Mouse (Mus musculus) stomach, postnatal 0 days (tissue): ENCODE measurements around the gene Tmem220.

Experiments
- CTCF ChIP-seq: IDR thresholded peaks from 2 replicates; pipeline ENCODE4 v1.5.1; 2016; ENCODE audit warnings: antibody characterized with exemption, low read depth, mild to moderate bottlenecking, moderate library complexity
- EP300 ChIP-seq: optimal IDR thresholded peaks from 2 replicates; pipeline ENCODE3; 2016; ENCODE audit warnings: antibody characterized with exemption

GRCm38 (mm10) chr11:67019711-67020475 is 5.1 kb upstream of the Tmem220 start:
- TF ChIP-seq CTCF (no peak), EP300 (no peak)
